Mouse (Mus musculus) adipocyte (in vitro differentiated cells): ENCODE results near the gene Epb41l3.
"Not testable (repeated sequence)": the region's sequence is repeated elsewhere in the genome, so short reads cannot be mapped to it uniquely, and the experiment has no call there.

Experiments used
- DNase-seq: peaks from one replicate; pipeline ENCODE4 v3.0.0-alpha.2; 2016; ENCODE audit warnings: low spot score

The Epb41l3 gene

GRCm38 (mm10) chr17:69109216-69109615 lies 33.7 kb downstream of the Epb41l3 start:
- no peak for DNase-seq

- no peak for DNase-seq
Observed at GRCm38 (mm10) chr17:69112232-69112631, 36.7 kb downstream of the Epb41l3 start.

- no peak for DNase-seq
Observed at GRCm38 (mm10) chr17:69119183-69119582, 43.7 kb downstream of the Epb41l3 start.

DNA sequence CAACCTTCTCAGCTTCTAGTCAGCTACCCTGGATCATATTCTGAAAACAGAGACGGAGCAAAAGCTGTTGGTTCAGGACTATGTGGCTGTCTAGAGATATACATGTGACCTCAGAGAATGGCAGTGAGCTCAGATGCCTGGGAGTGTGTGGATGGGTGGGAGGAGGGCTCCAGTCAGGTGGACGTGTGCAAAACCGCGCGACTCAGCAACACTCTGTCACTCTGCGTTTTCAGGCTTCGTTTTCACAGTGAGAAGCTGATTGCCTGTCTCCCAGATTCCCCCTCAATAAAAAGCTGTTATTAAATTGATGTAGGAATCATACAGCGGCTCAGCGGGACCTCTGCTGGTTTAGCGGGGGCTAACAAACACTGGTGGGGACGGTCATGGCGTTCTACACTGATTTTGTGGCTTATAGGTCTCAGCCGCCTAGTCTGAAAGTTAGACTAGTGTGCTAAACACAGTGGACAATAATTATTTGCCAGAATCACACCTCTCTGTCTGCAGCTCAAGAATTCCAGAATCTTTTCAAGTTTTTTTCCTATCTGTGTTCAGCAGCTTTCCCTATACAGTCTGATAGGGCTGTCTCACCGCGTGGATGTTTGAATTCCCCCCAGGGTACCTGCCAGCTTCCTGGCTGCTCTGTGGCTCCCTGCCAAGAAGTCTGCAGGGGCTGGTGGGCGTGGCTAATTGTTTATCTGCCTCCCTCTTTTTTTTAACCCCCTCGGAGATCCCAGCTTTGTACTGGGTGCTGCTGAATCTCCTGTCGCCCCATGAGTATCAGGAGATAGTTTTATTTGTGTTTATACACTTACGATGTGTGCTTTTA lies 45.3 kb downstream of the Epb41l3 start:
- no peak for DNase-seq

GRCm38 (mm10) chr17:69122403-69122802 lies 46.9 kb downstream of the Epb41l3 start:
- DNase-seq, result not testable (repeated sequence)

- DNase-seq, result no peak
Observed at GRCm38 (mm10) chr17:69127436-69127835, 52.0 kb downstream of the Epb41l3 start.

GRCm38 (mm10) chr17:69127981-69128380 lies 52.5 kb downstream of the Epb41l3 start:
- DNase-seq, result no peak

- no peak for DNase-seq
Observed at GRCm38 (mm10) chr17:69129434-69129833, 54.0 kb downstream of the Epb41l3 start.

GRCm38 (mm10) chr17:69143017-69143416 lies 67.5 kb downstream of the Epb41l3 start:
- DNase-seq, result no peak

GRCm38 (mm10) chr17:69150826-69151225 lies 75.3 kb downstream of the Epb41l3 start:
- DNase-seq, result no peak

DNA sequence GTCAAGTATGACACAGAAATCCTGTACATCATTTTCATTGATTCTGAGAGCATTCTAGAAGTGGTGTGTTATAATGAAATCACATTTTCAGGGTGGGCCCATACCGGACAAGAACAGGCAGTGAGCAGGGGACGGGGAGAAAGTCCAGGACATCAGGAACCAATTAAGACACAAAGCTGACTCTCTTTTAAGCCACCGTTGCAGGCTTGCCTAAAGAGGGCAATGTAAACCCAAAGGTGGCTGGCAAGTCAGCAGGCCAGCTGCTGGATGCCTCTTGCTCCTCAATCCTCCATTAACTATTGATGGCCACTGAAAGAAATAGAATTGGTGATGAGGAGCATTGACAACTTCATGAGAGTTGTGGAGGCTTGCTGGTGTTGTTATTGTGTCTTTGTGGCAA lies 75.8 kb downstream of the Epb41l3 start:
- DNase-seq, result peak; percentile 60

DNA sequence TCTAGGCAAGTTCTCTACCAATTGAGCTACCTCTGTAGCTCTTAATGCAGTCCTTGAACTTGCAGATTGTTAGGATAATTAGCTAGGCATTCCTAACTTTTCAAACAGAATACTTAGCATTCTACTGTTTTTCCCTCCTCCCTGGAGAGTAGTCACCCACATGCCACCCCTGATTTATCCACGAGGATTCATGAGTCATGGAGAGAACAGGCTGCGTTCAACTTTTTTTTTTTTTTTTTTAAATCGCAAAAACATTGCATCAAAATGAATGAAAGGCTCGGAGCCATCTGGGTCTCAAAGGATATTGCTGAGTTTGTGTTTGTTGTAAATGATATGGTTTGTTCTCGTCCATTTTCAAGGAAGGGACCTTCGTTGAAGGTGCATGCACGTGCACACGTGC lies 79.6 kb downstream of the Epb41l3 start:
- no peak for DNase-seq

DNA sequence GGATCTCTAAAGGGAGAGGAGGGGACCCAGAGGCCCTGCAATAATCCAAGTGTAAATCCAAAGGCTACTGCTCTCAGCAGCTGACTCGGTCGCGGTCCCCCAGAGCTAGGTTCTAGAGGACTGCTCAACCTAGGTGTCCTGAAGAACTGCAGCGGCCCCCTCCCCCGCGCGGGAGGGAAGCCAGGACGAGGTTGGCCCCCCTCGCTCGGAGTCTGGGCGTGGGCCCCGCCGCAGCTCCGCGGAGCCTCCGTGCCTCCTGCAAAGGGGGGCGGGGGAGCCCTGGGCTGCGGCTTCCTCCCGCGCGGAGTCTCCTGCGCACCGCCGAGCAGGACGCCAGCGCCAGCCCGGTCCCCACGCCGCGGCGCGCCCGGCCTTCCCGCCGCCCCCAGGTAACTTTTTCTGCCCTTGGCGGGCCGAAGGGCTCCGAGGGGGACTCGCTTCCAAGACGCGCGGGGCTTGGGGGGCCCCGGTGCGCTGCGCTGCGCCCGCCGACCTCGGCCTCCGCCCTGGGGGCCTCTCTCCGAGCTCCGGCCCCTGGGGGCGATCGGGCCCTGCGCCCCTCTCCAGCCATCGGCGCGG lies 81.1 kb downstream of the Epb41l3 start:
- peak; percentile 37 for DNase-seq

DNA sequence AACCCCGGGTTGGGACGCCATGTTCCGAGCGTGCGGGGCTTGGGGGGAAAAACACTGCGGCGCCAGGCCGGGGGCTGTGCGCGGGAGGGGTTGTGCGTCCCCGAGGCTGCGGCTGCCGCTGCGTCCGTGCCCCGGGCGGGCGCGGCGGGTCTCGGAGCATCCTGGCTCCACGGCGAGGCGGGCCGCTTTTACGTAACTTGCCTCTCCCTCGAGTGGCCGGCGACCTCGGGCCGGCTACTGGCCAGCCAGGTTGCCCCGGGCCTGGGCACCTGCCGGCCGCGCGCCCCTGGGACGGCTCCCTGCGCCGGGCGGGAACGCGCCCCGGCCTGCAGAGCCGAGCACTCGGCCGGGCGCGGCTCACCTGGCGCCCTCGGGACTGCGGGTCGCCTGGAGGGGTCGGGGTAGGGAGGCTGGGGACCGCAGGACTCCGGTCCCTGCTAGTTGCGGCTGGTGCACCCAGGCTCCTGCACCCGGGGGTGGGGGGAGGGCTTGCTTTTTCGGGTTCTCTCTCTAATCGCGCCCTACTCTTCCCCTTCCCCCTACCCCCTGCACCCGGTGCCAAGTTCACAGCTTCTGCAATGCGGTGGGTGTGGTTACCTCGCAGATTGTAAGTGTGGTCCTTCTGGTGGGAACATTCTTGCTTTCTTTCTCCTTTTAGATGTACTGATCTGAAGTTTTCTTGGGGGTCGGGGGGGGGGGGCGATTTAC lies 81.8 kb downstream of the Epb41l3 start:
- DNase-seq, result peak; percentile 67

DNA sequence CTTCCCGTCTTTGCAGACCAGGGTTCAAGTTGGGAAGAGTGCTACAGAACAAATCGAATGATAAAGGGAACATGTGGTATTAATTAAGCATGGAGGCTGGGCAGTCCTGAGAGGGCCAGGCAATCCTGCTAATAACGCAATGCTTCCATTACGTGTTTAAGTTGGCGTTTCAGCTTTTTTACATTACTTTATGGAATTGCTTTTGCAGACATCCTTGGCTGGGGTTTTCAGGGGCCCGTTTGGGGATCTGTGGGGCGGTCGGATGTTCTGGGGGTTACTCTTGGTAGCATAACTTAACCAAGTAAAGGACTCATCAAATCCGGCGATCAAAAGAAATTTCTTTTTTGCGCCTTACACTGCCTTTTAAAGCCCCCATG lies 82.3 kb downstream of the Epb41l3 start:
- DNase-seq, result peak; percentile 53

DNA sequence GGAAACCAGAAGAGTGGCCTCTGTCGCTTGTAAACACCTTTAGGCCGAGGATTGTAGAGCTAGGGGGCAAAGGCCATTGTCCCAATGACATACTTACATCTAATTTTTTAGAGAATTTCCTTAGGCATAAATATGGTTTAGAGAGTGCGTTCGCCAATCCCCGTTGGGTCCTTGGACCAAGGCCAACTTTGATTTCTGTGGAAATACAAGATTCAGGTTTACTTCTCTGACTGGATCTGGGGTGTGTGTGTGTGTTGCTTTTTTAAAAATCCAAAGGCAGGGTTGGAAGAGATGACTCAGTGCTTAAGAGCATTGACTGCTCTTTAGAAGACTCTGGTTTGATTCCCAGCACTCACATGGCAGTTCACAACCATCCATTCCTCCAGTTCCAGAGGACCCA lies 83.2 kb downstream of the Epb41l3 start:
- DNase-seq, result no peak

DNA sequence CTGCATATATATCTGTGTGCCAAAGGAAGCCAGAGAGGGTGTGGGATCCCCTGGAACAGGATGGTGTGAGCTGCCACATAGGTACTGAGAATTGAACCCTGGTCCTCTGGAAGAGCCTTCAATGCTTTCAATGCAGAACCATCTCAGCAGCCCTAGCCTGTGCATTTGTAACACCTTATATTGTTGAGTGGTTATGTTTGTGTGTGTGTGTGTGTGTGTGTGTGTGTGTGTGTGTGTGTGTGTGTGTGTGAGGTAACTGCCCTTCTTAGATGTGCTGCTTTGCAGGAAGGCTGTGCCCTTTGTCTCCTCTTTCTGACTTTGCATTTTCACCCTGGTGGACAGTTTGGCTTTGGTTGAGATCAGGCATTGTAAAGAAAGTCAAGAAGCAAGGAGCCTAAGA lies 87.2 kb downstream of the Epb41l3 start:
- DNase-seq, result no peak

DNA sequence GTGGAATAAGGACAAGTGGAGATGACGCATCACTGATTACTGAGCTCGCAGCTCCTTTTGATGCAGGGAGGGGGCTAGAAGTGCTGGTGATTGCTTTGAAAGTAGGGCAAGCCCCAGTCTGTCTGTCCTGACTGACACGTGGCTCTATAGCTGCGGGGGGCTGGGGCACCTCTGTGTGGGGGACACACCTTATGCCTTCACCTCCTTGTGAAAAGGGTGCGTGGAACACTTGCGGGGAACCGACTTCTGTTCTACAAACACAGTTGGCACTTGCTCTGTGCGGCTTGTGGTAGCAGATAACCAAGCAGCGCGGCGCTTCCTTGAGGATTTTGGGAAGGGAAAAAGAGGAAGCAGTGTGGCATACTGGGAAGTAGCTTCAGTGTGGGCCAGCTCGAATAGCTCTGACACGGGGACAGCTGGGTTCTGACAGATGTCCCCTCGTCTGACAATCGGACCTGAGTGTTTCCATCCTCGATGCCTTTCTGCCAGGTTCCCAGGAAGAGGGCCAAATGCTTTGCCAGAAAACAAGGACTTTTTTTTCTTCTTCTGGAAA lies 101.5 kb downstream of the Epb41l3 start:
- DNase-seq, result no peak

- DNase-seq, result no peak
Observed at GRCm38 (mm10) chr17:69177954-69178353, 102.5 kb downstream of the Epb41l3 start.

DNA sequence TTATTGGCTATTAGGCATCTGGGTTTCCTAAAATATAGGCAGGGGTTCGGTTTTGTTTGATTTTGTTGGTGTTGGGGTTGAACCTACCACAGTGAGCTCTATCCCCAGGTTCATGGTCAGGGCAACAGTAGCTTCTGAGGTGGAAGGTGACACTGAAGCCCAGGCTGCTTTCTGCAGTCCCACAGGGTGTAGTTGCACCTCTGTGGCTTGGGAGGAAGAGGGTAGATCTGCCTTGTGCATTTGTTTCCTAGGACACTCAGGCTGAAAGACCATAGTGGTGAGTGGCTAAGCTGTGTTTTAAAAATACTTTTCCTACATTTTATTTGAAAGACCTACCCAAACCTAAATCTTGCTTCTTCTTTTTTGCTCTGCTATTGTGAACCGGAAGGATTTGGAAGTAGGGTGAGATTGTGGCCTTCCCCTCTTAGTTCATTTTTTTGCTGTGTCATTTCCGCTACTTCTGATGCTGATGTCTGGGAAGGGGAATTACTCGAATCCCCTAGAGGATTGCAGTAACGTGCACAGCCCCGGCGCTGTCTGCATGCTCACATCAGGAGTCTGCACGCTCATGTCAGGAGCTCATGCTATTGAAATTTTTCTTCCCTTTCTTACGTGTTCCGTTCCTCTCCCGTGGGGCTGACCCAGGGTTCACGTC lies 105.5 kb downstream of the Epb41l3 start:
- DNase-seq, result peak; percentile 84

DNA sequence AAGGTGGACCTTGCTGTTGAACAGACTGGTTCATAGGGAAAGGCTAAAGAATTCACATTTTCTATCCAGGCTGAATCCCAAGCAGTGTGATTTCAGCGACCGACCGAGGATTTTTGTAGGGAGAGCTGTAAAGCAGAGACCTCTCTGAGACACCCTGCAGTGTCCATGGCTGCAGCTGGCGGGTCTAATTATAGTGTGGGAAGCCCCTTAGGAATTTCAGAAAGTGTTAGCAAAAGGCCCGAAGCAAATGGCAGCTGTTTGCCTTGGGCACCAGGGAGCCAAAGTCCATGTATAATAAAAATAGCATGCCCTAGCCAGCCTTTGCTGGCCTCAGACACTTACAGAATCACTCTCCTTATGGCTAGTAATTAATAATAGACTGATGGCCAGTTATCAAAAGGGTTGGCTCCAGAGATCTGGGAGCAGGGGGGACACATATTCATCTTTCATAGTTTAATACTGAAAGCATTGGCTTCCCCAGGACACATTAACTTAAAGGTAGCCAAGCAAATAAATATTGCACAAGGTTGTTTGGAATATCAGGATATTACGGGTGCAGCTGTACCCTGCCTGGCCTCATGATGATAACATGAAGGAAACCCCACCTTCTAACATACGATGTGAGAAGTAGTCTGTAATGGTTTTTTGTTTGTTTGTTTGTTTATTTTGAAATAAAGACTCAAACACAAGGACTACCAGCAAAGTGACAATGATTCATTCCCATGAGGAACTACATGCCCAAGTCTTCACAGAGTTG lies 106.3 kb downstream of the Epb41l3 start:
- no peak for DNase-seq

DNA sequence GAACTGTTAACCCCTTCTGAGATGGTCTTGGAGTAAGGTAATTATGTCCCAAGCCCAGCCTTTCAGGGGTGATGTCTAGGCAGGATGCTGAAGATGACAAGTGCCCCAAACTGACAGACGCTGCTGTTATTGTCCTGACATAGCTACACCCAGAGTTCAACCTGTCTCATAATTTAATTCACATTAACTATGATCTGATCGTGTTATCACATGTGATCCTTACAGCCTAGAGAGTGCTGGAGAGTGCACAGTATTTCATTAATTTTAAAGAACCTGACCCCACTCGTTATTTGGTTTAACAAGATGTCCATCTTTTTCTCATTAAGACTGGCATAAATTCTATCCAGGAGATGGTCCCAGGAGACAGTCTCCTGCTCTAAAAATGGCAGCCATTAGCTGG lies 112.3 kb downstream of the Epb41l3 start:
- DNase-seq, result no peak
